In genomic region chr9:37027825-37028575, GRCm38 (mm10) we compare ENCODE assay signal across 23 mouse cellular contexts.
A peak's percentile ranks its signal among the peaks of the same experiment; 100 is the strongest.
DNase-seq lines count a peak whose midpoint lies in the region; ATAC-seq lines count a peak whose summit lies in the region.
"Had no signal": no experiment of that assay in that cellular context is flagged by ENCODE, and none has a peak within 500 bp of the region (broad histone marks: within the 10 kb centered on the region; RNA-seq: fewer than 3 reads in every experiment).

No protein-coding gene starts in this region.

- peak; percentile 40 for DNase-seq in neural tube, embryonic 11.5 days (ENCODE audit: low spot score)
- DNase-seq in neural tube, embryonic 10.5 days (ENCODE audit: extremely low spot score, low spot score) = no peak
- DNase-seq in midbrain, embryonic 14.5 days = peak; percentile 53
- no peak for DNase-seq in kidney, postnatal 4 days
- no peak for DNase-seq in frontal cortex, postnatal 36 days (ENCODE audit: low spot score in 2 of 2)
- DNase-seq in urinary bladder, adult 2 months (ENCODE audit: low spot score) = no peak
- DNase-seq: adrenal gland, adult 8-10 months; B cell, adult 2 months; cerebellum, adult 8-10 months; gastrocnemius, adult 2 months; kidney, adult 11 months; lung, postnatal 10 days; right cerebral cortex, adult 18-20 months; thymus, adult 2 months had no signal

- no peaks in the 10 kb centered on the region for H3K36me3 ChIP-seq in neural tube, embryonic 11.5 days (ENCODE audit: control insufficient read depth, insufficient read depth, low read length)
- no peaks in the 10 kb centered on the region for H3K36me3 ChIP-seq in forebrain, embryonic 15.5 days
- no peaks in the 10 kb centered on the region for H3K36me3 ChIP-seq in midbrain, embryonic 14.5 days (ENCODE audit: control insufficient read depth, insufficient read depth, low read length)
- H3K36me3 ChIP-seq: embryonic facial prominence, embryonic 13.5 days; hindbrain, embryonic 15.5 days; limb, embryonic 12.5 days; stomach, embryonic 15.5 days had no signal

- no peak overlapping the region for H3K4me2 ChIP-seq in neural tube, embryonic 11.5 days (ENCODE audit: low read depth)
- no peak overlapping the region for H3K4me2 ChIP-seq in forebrain, embryonic 15.5 days (replicated peaks)
- no peak overlapping the region for H3K4me2 ChIP-seq in midbrain, embryonic 14.5 days (ENCODE audit: low read length)
- H3K4me2 ChIP-seq: embryonic facial prominence, embryonic 13.5 days; hindbrain, embryonic 15.5 days; limb, embryonic 12.5 days; stomach, embryonic 15.5 days had no signal

- H3K9me3 ChIP-seq in neural tube, embryonic 11.5 days (ENCODE audit: control insufficient read depth, low read length) = no peaks in the 10 kb centered on the region
- no peaks in the 10 kb centered on the region for H3K9me3 ChIP-seq in forebrain, embryonic 15.5 days
- no peaks in the 10 kb centered on the region for H3K9me3 ChIP-seq in midbrain, embryonic 14.5 days (ENCODE audit: control insufficient read depth, low read length)
- H3K9me3 ChIP-seq: embryonic facial prominence, embryonic 13.5 days; hindbrain, embryonic 15.5 days; limb, embryonic 12.5 days; stomach, embryonic 15.5 days had no signal

- 0 out of 2 replicates have a peak overlapping the region, but pooled peaks have one; percentile 14 for H3K27ac ChIP-seq in neural tube, embryonic 11.5 days (ENCODE audit: low read depth, low read length)
- peak overlapping the region; percentile 28; the same call in 1 of the 2 replicates for H3K27ac ChIP-seq in forebrain, embryonic 15.5 days (replicated peaks)
- H3K27ac ChIP-seq in midbrain, embryonic 14.5 days (replicated peaks; ENCODE audit: low read depth, low read length) = peak overlapping the region; percentile 21; the same call in 1 of the 2 replicates
- H3K27ac ChIP-seq: embryonic facial prominence, embryonic 13.5 days; gastrocnemius, adult 2 months; hindbrain, embryonic 15.5 days; kidney, postnatal 0 days; layer of hippocampus, adult 2 months; left cerebral cortex, adult 2 months; limb, embryonic 12.5 days; liver, embryonic 14.5 days; stomach, embryonic 15.5 days had no signal

- ATAC-seq in neural tube, embryonic 11.5 days (ENCODE audit: insufficient read depth, low FRiP score, low TSS enrichment) = peak; percentile 23; the same call in 1 of the 2 replicates
- 0 out of 2 replicates have a peak, but pooled peaks have one; percentile 29 for ATAC-seq in forebrain, embryonic 15.5 days (replicated peaks)
- peak; percentile 44 for ATAC-seq in midbrain, embryonic 14.5 days (ENCODE audit: low FRiP score, low TSS enrichment)

- 64% methylated on average over 7 of the region's 7 CpGs for WGBS in neural tube, embryonic 11.5 days
- whole genome bisulfite sequencing in forebrain, embryonic 15.5 days = 9% methylated on average over 7 of the region's 7 CpGs
- 37% methylated on average over 7 of the region's 7 CpGs for WGBS in midbrain, embryonic 14.5 days

- no peak overlapping the region for H3K9ac ChIP-seq in neural tube, embryonic 11.5 days (ENCODE audit: low read length)
- no peak overlapping the region for H3K9ac ChIP-seq in forebrain, embryonic 15.5 days (replicated peaks)
- no peak overlapping the region for H3K9ac ChIP-seq in midbrain, embryonic 14.5 days (replicated peaks; ENCODE audit: low read length)
- H3K9ac ChIP-seq: embryonic facial prominence, embryonic 13.5 days; hindbrain, embryonic 15.5 days; limb, embryonic 12.5 days; liver, embryonic 14.5 days; stomach, embryonic 15.5 days had no signal

- no peak overlapping the region for H3K4me3 ChIP-seq in neural tube, embryonic 11.5 days (ENCODE audit: low read depth, low read length)
- no peak overlapping the region for H3K4me3 ChIP-seq in forebrain, embryonic 15.5 days
- H3K4me3 ChIP-seq in midbrain, embryonic 14.5 days (replicated peaks; ENCODE audit: low read depth, low read length) = no peak overlapping the region
- H3K4me3 ChIP-seq: embryonic facial prominence, embryonic 13.5 days; gastrocnemius, adult 2 months; hindbrain, embryonic 15.5 days; layer of hippocampus, adult 2 months; left cerebral cortex, adult 2 months; limb, embryonic 12.5 days; stomach, embryonic 15.5 days had no signal

- peaks cover 41% of the 10 kb centered on the region for H3K4me1 ChIP-seq in neural tube, embryonic 11.5 days (ENCODE audit: control insufficient read depth, insufficient read depth, low read length)
- H3K4me1 ChIP-seq in forebrain, embryonic 15.5 days = peaks cover 48% of the 10 kb centered on the region
- H3K4me1 ChIP-seq in midbrain, embryonic 14.5 days (ENCODE audit: control insufficient read depth, insufficient read depth, low read length) = peaks cover 36% of the 10 kb centered on the region

- no peaks in the 10 kb centered on the region for H3K27me3 ChIP-seq in neural tube, embryonic 11.5 days (ENCODE audit: control insufficient read depth, insufficient read depth, low read length)
- H3K27me3 ChIP-seq in forebrain, embryonic 15.5 days = no peaks in the 10 kb centered on the region
- no peaks in the 10 kb centered on the region for H3K27me3 ChIP-seq in midbrain, embryonic 14.5 days (ENCODE audit: control insufficient read depth, insufficient read depth, low read length)
- H3K27me3 ChIP-seq: embryonic facial prominence, embryonic 13.5 days; hindbrain, embryonic 15.5 days; stomach, embryonic 15.5 days had no signal

Comparison
In these comparisons a context has a peak if more than half of its experiments do, and no peak if none do; other contexts are left out.
1. DNase-seq: peak in neural tube, embryonic 11.5 days (single experiment) and midbrain, embryonic 14.5 days (single experiment); none in neural tube, embryonic 10.5 days (single experiment), kidney, postnatal 4 days (0 of 2), frontal cortex, postnatal 36 days (0 of 2) and urinary bladder, adult 2 months (single experiment).
2. Peak in every context shown above with its lines, with median percentiles within 50 percentile points of each other: ATAC-seq and H3K27ac ChIP-seq.